Mouse (Mus musculus): ENCODE results near the gene C2cd2l.
"Not testable (repeated sequence)": the region's sequence is repeated elsewhere in the genome, so short reads cannot be mapped to it uniquely, and the experiment has no call there.

Gene C2cd2l

GRCm38 (mm10) chr9:44336093-44336406, 16.0 kb upstream of the C2cd2l start:
- DNase-seq (ENCODE audit: low spot score): no peak

GRCm38 (mm10) chr9:44335331-44336092, 15.4 kb upstream of the C2cd2l start:
- no peak for DNase-seq (ENCODE audit: low spot score)

GRCm38 (mm10) chr9:44334396-44335330, 14.6 kb upstream of the C2cd2l start, which contains the start of gene H2afx:
H2afx (plus strand) TSS chr9:44334694.
- peak; percentile 88 for DNase-seq (ENCODE audit: low spot score)

- DNase-seq (ENCODE audit: low spot score): no peak
Measured at GRCm38 (mm10) chr9:44332918-44333638, 13.0 kb upstream of the C2cd2l start.

GRCm38 (mm10) chr9:44330736-44331135, 10.7 kb upstream of the C2cd2l start:
- no peak for DNase-seq (ENCODE audit: low spot score)

- no peak for DNase-seq (ENCODE audit: low spot score)
Measured at GRCm38 (mm10) chr9:44327926-44328325, 7.8 kb upstream of the C2cd2l start.

- no peak for DNase-seq (ENCODE audit: low spot score)
Measured at GRCm38 (mm10) chr9:44327064-44327711, 7.1 kb upstream of the C2cd2l start.

- DNase-seq (ENCODE audit: low spot score): no peak
Measured at GRCm38 (mm10) chr9:44326371-44327063, 6.4 kb upstream of the C2cd2l start.

GRCm38 (mm10) chr9:44325768-44326370, 5.8 kb upstream of the C2cd2l start, which contains the start of gene Dpagt1:
Dpagt1 (plus strand) TSS chr9:44326019.
- no peak for DNase-seq (ENCODE audit: low spot score)

- DNase-seq (ENCODE audit: low spot score): not testable (repeated sequence)
Measured at GRCm38 (mm10) chr9:44325032-44325767, 5.1 kb upstream of the C2cd2l start.

GRCm38 (mm10) chr9:44324147-44324546, 4.1 kb upstream of the C2cd2l start:
- DNase-seq (ENCODE audit: low spot score): no peak

- DNase-seq (ENCODE audit: low spot score): not testable (repeated sequence)
Measured at GRCm38 (mm10) chr9:44323656-44324055, 3.6 kb upstream of the C2cd2l start.

- DNase-seq (ENCODE audit: low spot score): no peak
Measured at GRCm38 (mm10) chr9:44320799-44321133, 681 bp upstream of the C2cd2l start.

GRCm38 (mm10) chr9:44319105-44319886, 789 bp downstream of the C2cd2l start:
- no peak for DNase-seq (ENCODE audit: low spot score)

- DNase-seq (ENCODE audit: low spot score): no peak
Measured at GRCm38 (mm10) chr9:44318826-44319095, 1.3 kb downstream of the C2cd2l start.

- DNase-seq (ENCODE audit: low spot score): no peak
Measured at GRCm38 (mm10) chr9:44318076-44318825, 1.8 kb downstream of the C2cd2l start.

GRCm38 (mm10) chr9:44317452-44317851, 2.6 kb downstream of the C2cd2l start:
- no peak for DNase-seq (ENCODE audit: low spot score)

GRCm38 (mm10) chr9:44314910-44315309, 5.2 kb downstream of the C2cd2l start:
- DNase-seq (ENCODE audit: low spot score): no peak

GRCm38 (mm10) chr9:44314257-44314547, 5.9 kb downstream of the C2cd2l start:
- DNase-seq (ENCODE audit: low spot score): no peak

Measured in urinary bladder, postnatal 10 days (tissue).